Mouse (Mus musculus) forebrain, embryonic 14.5 days (tissue): ENCODE measurements around the gene Tpbg. TPM values are rescaled to one million over a fixed set of nuclear protein-coding genes. Genes with fewer than 3 reads are reported as not detected.

Experiments used
- ATAC-seq: fragments of 200-750 bp; cut with Nextera tagmentation; 2 replicates; pipeline ENCODE4 v1.8.0; 2017; ENCODE audit warnings: mild to moderate bottlenecking, moderate library complexity
- DNase-seq: peaks from one replicate; pipeline ENCODE4 v3.0.0-alpha.2; 2015; ENCODE audit warnings: low spot score
- H3K27ac ChIP-seq: fragments of 300-500 bp; sonication (generic); 2 replicates; pipeline ENCODE4 v1.5.1; 2014; ENCODE audit warnings: low read depth, mild to moderate bottlenecking, control low read depth, low read length, moderate library complexity
- H3K27me3 ChIP-seq: fragments of 300-500 bp; sonication (generic); replicated peaks from 2 replicates; pipeline ENCODE4 v1.6.1; 2014; ENCODE audit warnings: low read length, control low read depth, mixed read lengths; ENCODE audit not compliant: control insufficient read depth, insufficient read depth
- H3K36me3 ChIP-seq: fragments of 300-500 bp; sonication (generic); 2 replicates; pipeline ENCODE4 v1.6.1; 2014; ENCODE audit warnings: low read length, control low read depth; ENCODE audit not compliant: control insufficient read depth, insufficient read depth
- H3K4me1 ChIP-seq: fragments of 300-500 bp; sonication (generic); 2 replicates; pipeline ENCODE4 v1.6.1; 2014; ENCODE audit warnings: antibody characterized with exemption, low read length, control low read depth; ENCODE audit not compliant: control insufficient read depth, insufficient read depth
- H3K4me2 ChIP-seq: fragments of 300-500 bp; sonication (generic); 2 replicates; pipeline ENCODE4 v1.6.1; 2014; ENCODE audit warnings: mild to moderate bottlenecking, control low read depth, low read length
- H3K4me3 ChIP-seq: fragments of 300-500 bp; sonication (generic); 2 replicates; pipeline ENCODE4 v1.5.1; 2014; ENCODE audit warnings: low read depth, low read length, control low read depth
- H3K9ac ChIP-seq: fragments of 300-500 bp; sonication (generic); 2 replicates; pipeline ENCODE4 v1.6.1; 2014; ENCODE audit warnings: mild to moderate bottlenecking, low read length, control low read depth, moderate library complexity
- H3K9me3 ChIP-seq: fragments of 300-500 bp; sonication (generic); replicated peaks from 2 replicates; pipeline ENCODE4 v1.6.1; 2016; ENCODE audit warnings: low read length, control low read depth, mixed read lengths; ENCODE audit not compliant: control insufficient read depth
- WGBS: fragments of 180-500 bp; shearing (Covaris S2); extraction: QIAGEN DNeasy Blood & Tissue Kit; methylation state at CpG from one replicate; pipeline ENCODE4 v1.1.7; 2014; 5-methylcytosine and 5-hydroxymethylcytosine counted together
- polyA plus RNA-seq: library from polyadenylated mRNA; unstranded; fragments of >200 nt; fragmentation: Nextera tagmentation; extraction: Ambion mirVana; gene quantifications from 2 replicates; pipeline ENCODE4 v1.2.1, GENCODE M21; 2014

Gene Tpbg
- polyA plus RNA-seq, 1 experiment from 2014 or later = 15.5 TPM

DNA sequence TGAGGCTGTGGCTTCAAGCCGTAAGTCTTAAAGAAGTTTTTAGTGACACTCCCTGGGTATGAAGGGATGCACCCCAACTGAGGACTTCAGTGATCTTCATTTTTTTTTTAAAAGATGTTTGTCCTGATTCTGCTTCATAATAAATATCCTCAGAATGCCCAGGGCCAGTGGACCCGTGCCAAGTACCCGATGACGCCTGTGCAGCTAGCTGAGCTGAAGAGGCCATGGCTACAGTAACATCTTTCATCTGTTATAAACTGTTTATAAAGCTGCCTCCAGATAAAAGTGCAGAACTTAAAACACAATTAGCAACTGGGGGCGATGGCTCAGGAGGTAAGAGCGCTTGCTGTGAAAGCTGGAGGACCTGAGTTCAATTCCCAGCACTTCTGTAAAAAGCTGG lies 20.4 kb downstream of the Tpbg start:
- H3K9me3 ChIP-seq = no peaks in the 10 kb centered on the region
- no peak overlapping the region for H3K4me2 ChIP-seq
- H3K4me1 ChIP-seq = 0 out of 2 replicates have a peak, but pooled peaks cover 5% of the 10 kb centered on the region
- no peaks in the 10 kb centered on the region for H3K36me3 ChIP-seq
- 57% methylated on average over 6 of the region's 6 CpGs for WGBS
- no peak overlapping the region for H3K27ac ChIP-seq
- peak; percentile 11 for DNase-seq
- H3K27me3 ChIP-seq = no peaks in the 10 kb centered on the region
- no peak for ATAC-seq
- no peak overlapping the region for H3K4me3 ChIP-seq
- H3K9ac ChIP-seq = no peak overlapping the region

- Histone ChIP-seq H3K9ac (no peak overlapping the region), H3K27me3 (no peaks in the 10 kb centered on the region), H3K27ac (no peak overlapping the region), H3K4me3 (no peak overlapping the region), H3K4me2 (no peak overlapping the region), H3K36me3 (no peaks in the 10 kb centered on the region), H3K4me1 (no peaks in the 10 kb centered on the region), H3K9me3 (no peaks in the 10 kb centered on the region)
- DNase-seq (no peak), ATAC-seq (no peak)
- WGBS = 78% methylated on average over 7 of the region's 7 CpGs
These were observed 30.7 kb downstream of the Tpbg start for GRCm38 (mm10) chr9:85872908-85873307.

GRCm38 (mm10) chr9:85893681-85894080 lies 51.5 kb downstream of the Tpbg start:
- no peak for ATAC-seq

More at GRCm38 (mm10) chr9:85893681-85894080, 51.5 kb downstream of the Tpbg start:
- Histone ChIP-seq H3K27me3 (no peaks in the 10 kb centered on the region), H3K9ac (no peak overlapping the region), H3K36me3 (no peaks in the 10 kb centered on the region), H3K9me3 (no peaks in the 10 kb centered on the region), H3K4me1 (no peaks in the 10 kb centered on the region), H3K4me2 (no peak overlapping the region), H3K27ac (no peak overlapping the region), H3K4me3 (no peak overlapping the region)
- 81% methylated on average over 5 of the region's 5 CpGs for WGBS
- DNase-seq = no peak

Other genes with a start within 250 kb of the Tpbg start
- gene Ibtk, start 93.0 kb upstream of the Tpbg start, polyA plus RNA-seq = 31.9 and 38.0 TPM in 2 replicates